Mouse (Mus musculus) T-helper 17 cell (primary cell): ENCODE measurements around the gene Olfr24.
"Not testable (repeated sequence)": the region's sequence is repeated elsewhere in the genome, so short reads cannot be mapped to it uniquely, and the experiment has no call there.

Experiments
- in situ Hi-C, 2 experiments: fragments of 300-600 bp; cut with MboI, MseI; formaldehyde crosslinking; loops; 1 replicate in 1 of 2; 2 replicates in 1 of 2; pipeline ENCODE4 v1.15.1; 2025; ENCODE audit warnings: high pct_unique_total_duplicates in 2 of 2

The Olfr24 gene

GRCm38 (mm10) chr9:18763896-18764295 lies at the start of gene Olfr24:
Gene Olfr24, minus strand, starts transcription at chr9:18763996.
- in situ Hi-C loops: loop anchor here in 1 of 2 experiments (10.0 kb wide), 1 partner anchor 381 kb away; no protein-coding TSS in a partner anchor

- in situ Hi-C loops: no loop called here
Observed at GRCm38 (mm10) chr9:18785316-18785715, 21.5 kb upstream of the Olfr24 start.

GRCm38 (mm10) chr9:18779476-18779875 lies 15.7 kb upstream of the Olfr24 start:
- in situ Hi-C loops: no loop called here

- in situ Hi-C loops: no loop called here
Observed at GRCm38 (mm10) chr9:18778981-18779380, 15.2 kb upstream of the Olfr24 start.

- in situ Hi-C loops: no loop called here
Observed at GRCm38 (mm10) chr9:18755595-18755994, 8.2 kb downstream of the Olfr24 start.

- in situ Hi-C loops: no loop called here
Observed at GRCm38 (mm10) chr9:18744639-18745038, 19.2 kb downstream of the Olfr24 start.

GRCm38 (mm10) chr9:18734177-18734576 lies 29.6 kb downstream of the Olfr24 start:
- in situ Hi-C loops: not testable (repeated sequence)

GRCm38 (mm10) chr9:18722712-18723099 lies 41.1 kb downstream of the Olfr24 start:
- in situ Hi-C loops: no loop called here

- in situ Hi-C loops: no loop called here
Observed at GRCm38 (mm10) chr9:18721931-18722711, 41.7 kb downstream of the Olfr24 start.

- in situ Hi-C loops: no loop called here
Observed at GRCm38 (mm10) chr9:18721011-18721410, 42.8 kb downstream of the Olfr24 start.

GRCm38 (mm10) chr9:18705628-18706027 lies 58.2 kb downstream of the Olfr24 start:
- in situ Hi-C loops: no loop called here
